Mouse (Mus musculus) limb, embryonic 14.5 days (tissue): ENCODE results near the gene Gm10799. TPM values are rescaled to one million over a fixed set of nuclear protein-coding genes. Genes with fewer than 3 reads are reported as not detected.
"Not testable (repeated sequence)": the region's sequence is repeated elsewhere in the genome, so short reads cannot be mapped to it uniquely, and the experiment has no call there.

Experiments
- ATAC-seq: fragments of 200-750 bp; cut with Nextera tagmentation; 2 replicates; pipeline ENCODE4 v1.8.0; 2017; ENCODE audit warnings: low read depth, moderate number of reproducible peaks, moderate TSS enrichment; ENCODE audit not compliant: low FRiP score
- DNase-seq: peaks from one replicate; pipeline ENCODE4 v3.0.0-alpha.2; 2015; ENCODE audit warnings: low spot score
- H3K27ac ChIP-seq: fragments of 300-500 bp; sonication (generic); replicated peaks from 2 replicates; pipeline ENCODE4 v1.5.1; 2014; ENCODE audit warnings: low read depth, mild to moderate bottlenecking, low read length, moderate library complexity, mixed read lengths
- H3K27me3 ChIP-seq: fragments of 300-500 bp; sonication (generic); 2 replicates; pipeline ENCODE4 v1.6.1; 2014; ENCODE audit warnings: low read length, mixed read lengths; ENCODE audit not compliant: control insufficient read depth, insufficient read depth
- H3K36me3 ChIP-seq: fragments of 300-500 bp; sonication (generic); 2 replicates; pipeline ENCODE4 v1.6.1; 2014; ENCODE audit warnings: mild to moderate bottlenecking, low read length, moderate library complexity, mixed read lengths; ENCODE audit not compliant: control insufficient read depth, insufficient read depth
- H3K4me1 ChIP-seq: fragments of 300-500 bp; sonication (generic); 2 replicates; pipeline ENCODE4 v1.6.1; 2014; ENCODE audit warnings: antibody characterized with exemption, low read length, mixed read lengths; ENCODE audit not compliant: control insufficient read depth, insufficient read depth
- H3K4me2 ChIP-seq: fragments of 300-500 bp; sonication (generic); replicated peaks from 2 replicates; pipeline ENCODE4 v1.6.1; 2014; ENCODE audit warnings: low read depth, mild to moderate bottlenecking, low read length, moderate library complexity; ENCODE audit not compliant: severe bottlenecking
- H3K4me3 ChIP-seq: fragments of 300-500 bp; sonication (generic); replicated peaks from 2 replicates; pipeline ENCODE4 v1.5.1; 2014; ENCODE audit warnings: low read length
- H3K9ac ChIP-seq: fragments of 300-500 bp; sonication (generic); 2 replicates; pipeline ENCODE4 v1.6.1; 2014; ENCODE audit warnings: mild to moderate bottlenecking, low read depth, low read length, moderate library complexity; ENCODE audit not compliant: severe bottlenecking
- H3K9me3 ChIP-seq: fragments of 300-500 bp; sonication (generic); 2 replicates; pipeline ENCODE4 v1.6.1; 2016; ENCODE audit warnings: low read length; ENCODE audit not compliant: control insufficient read depth
- POLR2A ChIP-seq: fragments of 200-500 bp; IDR thresholded peaks from 2 replicates; pipeline ENCODE4 v1.8.0; 2012; ENCODE audit warnings: inconsistent platforms, mild to moderate bottlenecking, moderate library complexity, borderline replicate concordance; ENCODE audit not compliant: insufficient read depth, insufficient read length; ENCODE audit errors: extremely low read depth
- WGBS: fragments of 180-500 bp; shearing (Covaris S2); extraction: QIAGEN DNeasy Blood & Tissue Kit; methylation state at CpG from one replicate; pipeline ENCODE4 v1.1.7; 2014; 5-methylcytosine and 5-hydroxymethylcytosine counted together
- polyA plus RNA-seq, 2 experiments: library from polyadenylated mRNA; depleted of rRNA in 1 of 2; stranded (reverse) in 1 of 2; unstranded in 1 of 2; fragments of >200 nt; fragmentation: Nextera tagmentation in 1 of 2; extraction: Ambion mirVana in 1 of 2; gene quantifications; 2 replicates each; pipeline versions ENCODE4 v1.2.1 to v1.2.3; 2012 to 2014

Gene Gm10799
- polyA plus RNA-seq, 2 experiments = not detected

GRCm38 (mm10) chr2:104093305-104093704, 25.0 kb upstream of the Gm10799 start:
- no peak for TF ChIP-seq POLR2A
- ATAC-seq (no peak), DNase-seq (no peak)
- Histone ChIP-seq H3K4me1 (peaks cover 4% of the 10 kb centered on the region; the same call in 1 of the 2 replicates), H3K9ac (no peak overlapping the region), H3K36me3 (no peaks in the 10 kb centered on the region), H3K4me3 (no peak overlapping the region), H3K27me3 (no peaks in the 10 kb centered on the region), H3K27ac (no peak overlapping the region), H3K4me2 (no peak overlapping the region), H3K9me3 (no peaks in the 10 kb centered on the region)
- 84% methylated on average over 2 of the region's 2 CpGs for WGBS

GRCm38 (mm10) chr2:104087562-104087961, 19.2 kb upstream of the Gm10799 start:
- not testable (repeated sequence) for H3K4me1 ChIP-seq, ATAC-seq, DNase-seq, H3K9ac ChIP-seq, H3K4me2 ChIP-seq, H3K4me3 ChIP-seq, H3K9me3 ChIP-seq, H3K27me3 ChIP-seq, H3K36me3 ChIP-seq, H3K27ac ChIP-seq
- WGBS = 73% methylated on average over 1 of the region's 1 CpGs

GRCm38 (mm10) chr2:104084027-104084426, 15.7 kb upstream of the Gm10799 start:
- ATAC-seq, H3K27ac ChIP-seq, H3K27me3 ChIP-seq, H3K9me3 ChIP-seq, H3K36me3 ChIP-seq, H3K9ac ChIP-seq, H3K4me2 ChIP-seq, H3K4me3 ChIP-seq, DNase-seq, H3K4me1 ChIP-seq: not testable (repeated sequence)

GRCm38 (mm10) chr2:104082474-104082873, 14.1 kb upstream of the Gm10799 start:
- ATAC-seq (no peak; the same call in 1 of the 2 replicates), DNase-seq (no peak)
- Histone ChIP-seq H3K4me3 (no peak overlapping the region), H3K9me3 (no peaks in the 10 kb centered on the region), H3K27me3 (no peaks in the 10 kb centered on the region), H3K9ac (no peak overlapping the region), H3K4me1 (no peaks in the 10 kb centered on the region), H3K27ac (no peak overlapping the region), H3K4me2 (no peak overlapping the region), H3K36me3 (no peaks in the 10 kb centered on the region)
- TF ChIP-seq POLR2A = no peak

- H3K9me3 ChIP-seq, ATAC-seq, H3K9ac ChIP-seq, H3K36me3 ChIP-seq, H3K4me1 ChIP-seq, H3K27me3 ChIP-seq, H3K4me3 ChIP-seq, DNase-seq, H3K4me2 ChIP-seq, H3K27ac ChIP-seq: not testable (repeated sequence)
- WGBS = no CpG with 5 or more reads among the region's 1 CpGs
Observed at GRCm38 (mm10) chr2:104081436-104082050, 13.2 kb upstream of the Gm10799 start.

- not testable (repeated sequence) for ATAC-seq, H3K4me1 ChIP-seq, H3K9ac ChIP-seq, H3K27ac ChIP-seq, H3K4me3 ChIP-seq, H3K27me3 ChIP-seq, H3K36me3 ChIP-seq, H3K4me2 ChIP-seq, DNase-seq, H3K9me3 ChIP-seq
- 82% methylated on average over 5 of the region's 5 CpGs for WGBS
Observed at GRCm38 (mm10) chr2:104078285-104078684, 9.9 kb upstream of the Gm10799 start.
